Mouse (Mus musculus) gonadal fat pad, adult 2 months (tissue): ENCODE results near the gene Gm5930. TPM values are rescaled to one million over a fixed set of nuclear protein-coding genes. Genes with fewer than 3 reads are reported as not detected.
"Not testable (repeated sequence)": the region's sequence is repeated elsewhere in the genome, so short reads cannot be mapped to it uniquely, and the experiment has no call there.

Source experiments
- DNase-seq: peaks from one replicate; pipeline ENCODE4 v3.0.0-alpha.2; 2012; ENCODE audit warnings: low read depth
- polyA plus RNA-seq: library from polyadenylated mRNA; depleted of rRNA; stranded (reverse); fragments of >200 nt; gene quantifications from 2 replicates; pipeline ENCODE4 v1.2.3, GENCODE M21; 2012; rRNA removed

The Gm5930 gene
- polyA plus RNA-seq, result not detected in 2 replicates

- not testable (repeated sequence) for DNase-seq
These were observed at the start of gene Gm5930 for GRCm38 (mm10) chr14:44338484-44338883. Gm5930 (minus strand) TSS chr14:44338584.

GRCm38 (mm10) chr14:44384233-44384632 is 45.8 kb upstream of the Gm5930 start:
- DNase-seq, result not testable (repeated sequence)

- DNase-seq, result not testable (repeated sequence)
These were observed 26.7 kb upstream of the Gm5930 start, which contains the start of gene Gm8229 for GRCm38 (mm10) chr14:44365057-44365456. Gm8229 (plus strand) TSS chr14:44365357.

- not testable (repeated sequence) for DNase-seq
These were observed 23.9 kb upstream of the Gm5930 start for GRCm38 (mm10) chr14:44362301-44362700.

GRCm38 (mm10) chr14:44361416-44361815 is 23.0 kb upstream of the Gm5930 start:
- DNase-seq, result not testable (repeated sequence)

GRCm38 (mm10) chr14:44312049-44312448 is 26.3 kb downstream of the Gm5930 start:
- DNase-seq, result not testable (repeated sequence)

- DNase-seq, result not testable (repeated sequence)
These were observed 53.1 kb downstream of the Gm5930 start, which contains the start of gene Gm8220 for GRCm38 (mm10) chr14:44285280-44285679. Gm8220 (plus strand) TSS chr14:44285580.

Other genes with a start within 250 kb of the Gm5930 start
- gene Ear2, start 235.9 kb downstream of the Gm5930 start, polyA plus RNA-seq, result 22.1 and 38.0 TPM in 2 replicates
- gene Gm3327, start 214.7 kb downstream of the Gm5930 start, polyA plus RNA-seq, result not detected in 2 replicates
- gene Gm8212, start 140.9 kb downstream of the Gm5930 start, polyA plus RNA-seq, result not detected in 2 replicates
- gene 4930503E14Rik, start 125.3 kb downstream of the Gm5930 start, polyA plus RNA-seq, result not detected in 2 replicates
- gene Gm8220, start 53.0 kb downstream of the Gm5930 start, polyA plus RNA-seq, result not detected in 2 replicates
- gene Gm8229, start 26.8 kb upstream of the Gm5930 start, polyA plus RNA-seq, result not detected in 2 replicates
- not detected in 2 replicates for gene Gm3371, start 72.1 kb upstream of the Gm5930 start, polyA plus RNA-seq
- gene Gm8232, start 95.1 kb upstream of the Gm5930 start, polyA plus RNA-seq, result not detected in 2 replicates
- gene BC061237, start 153.9 kb upstream of the Gm5930 start, polyA plus RNA-seq, result not detected in 2 replicates
- gene Gm17093, start 179.7 kb upstream of the Gm5930 start, polyA plus RNA-seq, result not detected in 2 replicates
- not detected in 2 replicates for gene Gm8247, start 244.6 kb upstream of the Gm5930 start, polyA plus RNA-seq